Mouse (Mus musculus) spleen, adult 2 months (tissue): ENCODE measurements at regions not wholly inside any gene's neighbourhood (a gene's known extent, or its start where the extent isn't known, plus 50 kb on each side); places are given as distances from the start of the nearest gene placed in this dataset.

ENCODE experiments used
- DNase-seq, 2 experiments: peaks; one replicate each; pipeline versions ENCODE4 v3.0.0 to v3.0.0-alpha.2; 2012 to 2021; ENCODE audit warnings: low spot score in 2 of 2, low read depth in 1 of 2
- H3K27ac ChIP-seq: fragments of 200-500 bp; 2 replicates; pipeline ENCODE4 v1.5.1; 2012; ENCODE audit warnings: low read length, inconsistent platforms; ENCODE audit not compliant: insufficient read depth
- H3K27me3 ChIP-seq: fragments of 200-500 bp; 2 replicates; pipeline ENCODE4 v1.6.1; 2012; ENCODE audit warnings: mild to moderate bottlenecking, moderate library complexity, low read length, inconsistent platforms; ENCODE audit not compliant: control insufficient read depth, insufficient read depth
- H3K36me3 ChIP-seq: fragments of 200-500 bp; 2 replicates; pipeline ENCODE4 v1.6.1; 2012; ENCODE audit warnings: mild to moderate bottlenecking, low read length, inconsistent platforms; ENCODE audit not compliant: control insufficient read depth, insufficient read depth
- H3K4me1 ChIP-seq: fragments of 200-500 bp; 2 replicates; pipeline ENCODE4 v1.6.1; 2011; ENCODE audit warnings: inconsistent platforms; ENCODE audit not compliant: control insufficient read depth, insufficient read depth, insufficient read length
- H3K4me3 ChIP-seq: fragments of 200-500 bp; 2 replicates; pipeline ENCODE4 v1.5.1; 2011; ENCODE audit warnings: mild to moderate bottlenecking, inconsistent platforms; ENCODE audit not compliant: insufficient read depth, insufficient read length; ENCODE audit errors: extremely low read depth
- CTCF ChIP-seq: fragments of 200-500 bp; IDR thresholded peaks from 2 replicates; pipeline ENCODE4 v1.5.1; 2011; ENCODE audit warnings: mild to moderate bottlenecking, inconsistent platforms; ENCODE audit not compliant: insufficient read depth, insufficient read length, insufficient replicate concordance; ENCODE audit errors: extremely low read depth
- POLR2A ChIP-seq: fragments of 200-500 bp; IDR thresholded peaks from 2 replicates; pipeline ENCODE4 v1.6.1; 2011; ENCODE audit warnings: low read depth, low read length, inconsistent platforms
- WGBS: fragments of 180-500 bp; shearing (Covaris S2); methylation state at CpG from one replicate; pipeline ENCODE4 v1.1.7; 2018; 5-methylcytosine and 5-hydroxymethylcytosine counted together

GRCm38 (mm10) chr9:33062476-33062875 lies 426.5 kb downstream of the Ets1 start:
- Histone ChIP-seq H3K27ac (no peak overlapping the region), H3K36me3 (no peaks in the 10 kb centered on the region), H3K4me3 (no peak overlapping the region), H3K4me1 (peaks cover 2% of the 10 kb centered on the region; the same call in 1 of the 2 replicates), H3K27me3 (no peaks in the 10 kb centered on the region)
- no peak for TF ChIP-seq CTCF
- TF ChIP-seq POLR2A = no peak
- 94% methylated on average over 4 of the region's 4 CpGs for WGBS
- DNase-seq = no peak

DNA sequence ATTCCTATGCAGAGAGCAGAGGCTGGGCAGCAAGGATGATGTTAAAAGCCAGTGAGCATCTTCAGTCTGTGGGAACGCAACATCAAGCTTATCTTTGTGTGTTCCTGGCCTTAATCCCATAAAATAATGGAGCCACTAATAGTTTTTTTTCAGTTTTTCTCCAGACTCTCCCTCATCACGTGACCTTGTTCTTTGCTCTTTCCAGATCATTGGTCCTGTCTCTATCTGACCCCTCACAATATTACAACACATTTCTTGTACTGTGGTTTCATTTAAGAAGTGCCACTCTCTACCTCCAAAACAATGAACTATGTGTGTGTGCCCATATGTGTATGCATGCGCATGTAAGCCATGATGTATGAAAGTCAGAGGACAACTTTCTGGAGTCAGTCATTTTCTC lies 429.3 kb downstream of the Ets1 start:
- no peak overlapping the region for H3K27ac ChIP-seq
- no peak for DNase-seq
- no peak overlapping the region for H3K4me3 ChIP-seq
- no peaks in the 10 kb centered on the region for H3K36me3 ChIP-seq
- no peaks in the 10 kb centered on the region for H3K27me3 ChIP-seq
- no peaks in the 10 kb centered on the region for H3K4me1 ChIP-seq
- no peak for TF ChIP-seq CTCF
- TF ChIP-seq POLR2A = no peak
- 93% methylated on average over 3 of the region's 3 CpGs for WGBS

- H3K4me3 ChIP-seq = no peak overlapping the region
- WGBS = 90% methylated on average over 1 of the region's 1 CpGs
- no peak for DNase-seq
- H3K36me3 ChIP-seq = no peaks in the 10 kb centered on the region
- H3K27me3 ChIP-seq = no peaks in the 10 kb centered on the region
- TF ChIP-seq POLR2A (no peak), CTCF (no peak)
- no peak overlapping the region for H3K27ac ChIP-seq
- H3K4me1 ChIP-seq = no peaks in the 10 kb centered on the region
Observed at GRCm38 (mm10) chr9:33067521-33067920, 431.5 kb downstream of the Ets1 start.

GRCm38 (mm10) chr9:33070116-33070515 lies 434.1 kb downstream of the Ets1 start:
- no peak for TF ChIP-seq POLR2A
- TF ChIP-seq CTCF = no peak
- no peak overlapping the region for H3K27ac ChIP-seq
- WGBS = 92% methylated on average over 3 of the region's 3 CpGs

GRCm38 (mm10) chr9:33080271-33080670 lies 444.2 kb downstream of the Ets1 start:
- Histone ChIP-seq H3K27me3 (no peaks in the 10 kb centered on the region), H3K36me3 (no peaks in the 10 kb centered on the region), H3K4me3 (no peak overlapping the region), H3K4me1 (no peaks in the 10 kb centered on the region), H3K27ac (no peak overlapping the region)
- 30% methylated on average over 3 of the region's 3 CpGs for WGBS
- TF ChIP-seq CTCF = no peak
- TF ChIP-seq POLR2A = no peak
- no peak for DNase-seq

More at GRCm38 (mm10) chr9:33070116-33070515, 434.1 kb downstream of the Ets1 start:
- DNase-seq = no peak
- H3K27me3 ChIP-seq = no peaks in the 10 kb centered on the region
- H3K4me1 ChIP-seq = no peaks in the 10 kb centered on the region
- H3K4me3 ChIP-seq = no peak overlapping the region
- no peaks in the 10 kb centered on the region for H3K36me3 ChIP-seq

GRCm38 (mm10) chr9:33080774-33081173 lies 444.8 kb downstream of the Ets1 start:
- no peaks in the 10 kb centered on the region for H3K36me3 ChIP-seq
- DNase-seq = no peak
- no peak overlapping the region for H3K4me3 ChIP-seq
- TF ChIP-seq CTCF (no peak), POLR2A (no peak)
- H3K27me3 ChIP-seq = no peaks in the 10 kb centered on the region
- WGBS = 56% methylated on average over 6 of the region's 6 CpGs
- H3K27ac ChIP-seq = no peak overlapping the region
- no peaks in the 10 kb centered on the region for H3K4me1 ChIP-seq

DNA sequence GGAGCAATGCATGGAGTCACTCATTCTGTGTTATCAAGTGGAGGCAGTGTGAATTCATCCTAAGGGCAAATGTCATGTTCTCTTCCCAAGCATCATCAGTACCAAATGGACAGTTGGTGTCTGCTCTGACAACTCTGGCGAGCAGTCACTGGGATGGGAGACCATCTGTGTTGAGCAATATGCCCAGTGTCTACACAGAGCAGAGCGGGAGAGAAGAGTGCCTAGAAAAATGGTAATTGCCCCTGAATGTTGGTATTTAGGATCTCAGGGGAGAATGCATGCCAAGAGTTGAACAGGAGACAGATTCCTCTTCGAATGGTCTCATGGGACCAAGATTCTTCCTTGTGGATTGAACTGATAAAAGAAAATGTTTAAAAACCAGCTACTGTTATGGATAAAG lies 454.0 kb downstream of the Ets1 start:
- no peak for DNase-seq
- TF ChIP-seq CTCF (no peak), POLR2A (no peak)
- Histone ChIP-seq H3K27ac (no peak overlapping the region), H3K36me3 (no peaks in the 10 kb centered on the region), H3K27me3 (no peaks in the 10 kb centered on the region), H3K4me3 (no peak overlapping the region), H3K4me1 (no peaks in the 10 kb centered on the region)
- 87% methylated on average over 3 of the region's 3 CpGs for WGBS

GRCm38 (mm10) chr9:33091664-33092063 lies 455.6 kb downstream of the Ets1 start:
- Histone ChIP-seq H3K27me3 (no peaks in the 10 kb centered on the region), H3K27ac (no peak overlapping the region), H3K36me3 (no peaks in the 10 kb centered on the region), H3K4me3 (no peak overlapping the region), H3K4me1 (no peaks in the 10 kb centered on the region)
- TF ChIP-seq POLR2A = no peak
- no peak for TF ChIP-seq CTCF
- 87% methylated on average over 3 of the region's 3 CpGs for WGBS
- no peak for DNase-seq
